Comparison of ENCODE assay signal across 8 mouse cellular contexts in genomic region chr5:92082821-92083401, GRCm38 (mm10). TPM values are rescaled to one million over a fixed set of nuclear protein-coding genes. Genes with fewer than 3 reads are reported as not detected.
DNase-seq lines count a peak whose midpoint lies in the region; ATAC-seq lines count a peak whose summit lies in the region.

No protein-coding gene starts in this region.

- no peaks in the 10 kb centered on the region for H3K36me3 ChIP-seq in liver, embryonic 11.5 days (ENCODE audit: control insufficient read depth, insufficient read depth, low read length)
- H3K36me3 ChIP-seq in stomach, embryonic 15.5 days, result no peaks in the 10 kb centered on the region

- peak overlapping the region; percentile 95 for H3K4me3 ChIP-seq in liver, embryonic 11.5 days (ENCODE audit: low read depth, low read length)
- peak overlapping the region; percentile 78 for H3K4me3 ChIP-seq in stomach, embryonic 15.5 days (replicated peaks)

- H3K27me3 ChIP-seq in liver, embryonic 11.5 days (replicated peaks; ENCODE audit: control insufficient read depth, insufficient read depth, low read length), result no peaks in the 10 kb centered on the region
- no peaks in the 10 kb centered on the region for H3K27me3 ChIP-seq in stomach, embryonic 15.5 days (replicated peaks)

- H3K4me2 ChIP-seq in liver, embryonic 11.5 days, result peak overlapping the region; percentile 79
- peak overlapping the region; percentile 58 for H3K4me2 ChIP-seq in stomach, embryonic 15.5 days

- DNase-seq in ovary, adult 18-20 months (ENCODE audit: low spot score), result peak; percentile 36
- DNase-seq in ovary, postnatal 14 days (ENCODE audit: low spot score), result no peak
- DNase-seq in embryo, embryonic 11 days, result peak; percentile 76
- peak; percentile 75 for DNase-seq in kidney, adult 18-20 months
- DNase-seq in liver, embryonic 11.5 days (ENCODE audit: low spot score), result peak; percentile 80

- under 1% methylated on average over 55 of the region's 55 CpGs for WGBS in liver, embryonic 11.5 days
- WGBS in stomach, embryonic 15.5 days, result under 1% methylated on average over 54 of the region's 55 CpGs

- H3K9ac ChIP-seq in liver, embryonic 11.5 days (ENCODE audit: low read depth, low read length), result peak overlapping the region; percentile 98
- peak overlapping the region; percentile 95 for H3K9ac ChIP-seq in stomach, embryonic 15.5 days

- no peaks in the 10 kb centered on the region; the same call in 1 of the 2 replicates for H3K9me3 ChIP-seq in liver, embryonic 11.5 days (ENCODE audit: control insufficient read depth, low read length)
- H3K9me3 ChIP-seq in stomach, embryonic 15.5 days, result no peaks in the 10 kb centered on the region

- ATAC-seq in granulocyte monocyte progenitor cell, adult 5-6 weeks (replicated peaks; ENCODE audit: poor library complexity, severe bottlenecking), result peak; percentile 52
- ATAC-seq in liver, embryonic 11.5 days (replicated peaks; ENCODE audit: low FRiP score), result peak; percentile 53
- peak; percentile 32 for ATAC-seq in monocyte, adult 5-6 weeks (replicated peaks; ENCODE audit: insufficient number of reproducible peaks, low FRiP score, low TSS enrichment, poor library complexity, severe bottlenecking)
- peak; percentile 1; the same call in 1 of the 2 replicates for ATAC-seq in stomach, embryonic 15.5 days (ENCODE audit: insufficient read depth, low FRiP score, low read depth)

- peaks cover 30% of the 10 kb centered on the region for H3K4me1 ChIP-seq in liver, embryonic 11.5 days (replicated peaks; ENCODE audit: control insufficient read depth, insufficient read depth, low read length)
- H3K4me1 ChIP-seq in stomach, embryonic 15.5 days, result peaks cover 15% of the 10 kb centered on the region; the same call in 1 of the 2 replicates

- peak overlapping the region; percentile 97 for H3K27ac ChIP-seq in liver, embryonic 11.5 days (ENCODE audit: low read depth, low read length)
- H3K27ac ChIP-seq in stomach, embryonic 15.5 days, result peak overlapping the region; percentile 98

RNA-seq across cellular contexts. Expression of gene G3bp2, which starts 0.6 kb away (rescaled TPM):
- 89.7 and 90.9 TPM in 2 replicates for total RNA-seq in granulocyte monocyte progenitor cell, adult 5-6 weeks (2014; fragmentation: Nextera tagmentation)
- total RNA-seq in granulocyte monocyte progenitor cell, adult 5-6 weeks (2017), result 126 and 130 TPM in 2 replicates
- polyA plus RNA-seq in liver, embryonic 11.5 days (2014; fragmentation: Nextera tagmentation; extraction: Ambion mirVana), result 127 and 143 TPM in 2 replicates
- total RNA-seq in monocyte, adult 5-6 weeks (2017), result 133 to 155 TPM (median 141 TPM) in 3 replicates
- polyA plus RNA-seq in stomach, embryonic 15.5 days (2015; fragmentation: Nextera tagmentation; extraction: Ambion mirVana), result 159 and 163 TPM in 2 replicates

RNA-seq across cellular contexts. Expression of gene Cdkl2, which starts 39.2 kb away (rescaled TPM):
- total RNA-seq in granulocyte monocyte progenitor cell, adult 5-6 weeks (2014; fragmentation: Nextera tagmentation), result 1.5 TPM in 1 of 2 replicates, not detected in the other
- total RNA-seq in granulocyte monocyte progenitor cell, adult 5-6 weeks (2017), result not detected in 2 replicates
- 0.45 TPM in 2 replicates for polyA plus RNA-seq in liver, embryonic 11.5 days (2014; fragmentation: Nextera tagmentation; extraction: Ambion mirVana)
- total RNA-seq in monocyte, adult 5-6 weeks (2017), result 0.48 to 1.3 TPM in 2 of 3 replicates, not detected in the other
- 3.0 and 3.9 TPM in 2 replicates for polyA plus RNA-seq in stomach, embryonic 15.5 days (2015; fragmentation: Nextera tagmentation; extraction: Ambion mirVana)

RNA-seq across cellular contexts. Expression of gene Uso1, which starts 54.8 kb away (rescaled TPM):
- total RNA-seq in granulocyte monocyte progenitor cell, adult 5-6 weeks (2014; fragmentation: Nextera tagmentation), result 49.7 and 51.3 TPM in 2 replicates
- 23.7 and 28.1 TPM in 2 replicates for total RNA-seq in granulocyte monocyte progenitor cell, adult 5-6 weeks (2017)
- polyA plus RNA-seq in liver, embryonic 11.5 days (2014; fragmentation: Nextera tagmentation; extraction: Ambion mirVana), result 24.1 and 26.9 TPM in 2 replicates
- 16.5 to 45.5 TPM (median 28.5 TPM) in 3 replicates for total RNA-seq in monocyte, adult 5-6 weeks (2017)
- 46.0 and 49.4 TPM in 2 replicates for polyA plus RNA-seq in stomach, embryonic 15.5 days (2015; fragmentation: Nextera tagmentation; extraction: Ambion mirVana)

Comparison
In these comparisons a context has a peak if more than half of its experiments do, and no peak if none do; other contexts are left out.
1. ATAC-seq: peak in every context shown above with its lines; median percentile 53 in liver, embryonic 11.5 days; 52 in granulocyte monocyte progenitor cell, adult 5-6 weeks; 32 in monocyte, adult 5-6 weeks; 1 in stomach, embryonic 15.5 days.